Mouse (Mus musculus) lung, adult 18-20 months (tissue): Measurements from ENCODE around the gene Wscd2.

Source experiments
- DNase-seq, 2 experiments: peaks; one replicate each; pipeline ENCODE4 v3.0.0; 2022; ENCODE audit warnings: mixed read lengths in 2 of 2

The Wscd2 gene

DNA sequence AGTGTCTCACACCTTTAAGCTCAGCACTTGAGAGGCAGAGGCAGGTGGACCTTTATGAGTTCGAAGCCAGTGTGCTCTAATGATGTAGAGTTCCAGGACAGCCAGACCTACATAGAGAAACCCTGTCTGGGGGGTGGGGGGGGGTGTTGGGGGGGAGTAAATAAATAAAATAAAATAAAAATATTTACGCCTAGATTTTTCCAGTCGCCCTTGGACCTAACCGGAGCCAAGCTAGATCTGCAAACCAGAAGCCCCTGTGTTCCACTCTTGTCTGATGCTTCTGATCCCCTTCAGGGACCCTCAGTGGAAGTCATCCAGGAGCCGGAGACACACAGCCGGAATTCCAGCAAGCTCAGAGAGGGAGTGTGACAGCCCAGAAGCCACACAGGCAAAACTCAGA, at the start of gene Wscd2:
TSS of gene Wscd2 (plus strand) at position 301 of the 400 bp plus-strand sequence.
- no peak for DNase-seq

DNA sequence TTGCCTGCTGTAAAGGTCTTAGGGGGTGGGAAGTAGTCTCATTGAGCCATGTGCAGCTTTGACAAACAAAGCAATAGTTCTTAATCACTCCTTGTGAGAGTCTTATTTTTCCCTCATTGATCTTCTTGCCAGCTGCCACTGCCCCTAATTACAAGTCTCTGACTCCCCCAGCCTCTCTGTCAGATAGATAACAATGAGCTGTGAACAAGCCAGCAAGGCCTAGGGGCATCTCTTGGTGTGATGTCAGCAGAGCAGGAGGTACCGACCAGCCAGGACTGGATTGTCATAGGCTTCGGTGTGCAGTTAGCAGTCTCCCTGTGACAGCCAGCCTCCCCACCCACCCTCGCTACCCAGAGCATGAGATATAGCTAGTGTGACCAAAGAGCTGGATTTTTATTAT, 48.0 kb upstream of the Wscd2 start:
- no peak for DNase-seq

DNA sequence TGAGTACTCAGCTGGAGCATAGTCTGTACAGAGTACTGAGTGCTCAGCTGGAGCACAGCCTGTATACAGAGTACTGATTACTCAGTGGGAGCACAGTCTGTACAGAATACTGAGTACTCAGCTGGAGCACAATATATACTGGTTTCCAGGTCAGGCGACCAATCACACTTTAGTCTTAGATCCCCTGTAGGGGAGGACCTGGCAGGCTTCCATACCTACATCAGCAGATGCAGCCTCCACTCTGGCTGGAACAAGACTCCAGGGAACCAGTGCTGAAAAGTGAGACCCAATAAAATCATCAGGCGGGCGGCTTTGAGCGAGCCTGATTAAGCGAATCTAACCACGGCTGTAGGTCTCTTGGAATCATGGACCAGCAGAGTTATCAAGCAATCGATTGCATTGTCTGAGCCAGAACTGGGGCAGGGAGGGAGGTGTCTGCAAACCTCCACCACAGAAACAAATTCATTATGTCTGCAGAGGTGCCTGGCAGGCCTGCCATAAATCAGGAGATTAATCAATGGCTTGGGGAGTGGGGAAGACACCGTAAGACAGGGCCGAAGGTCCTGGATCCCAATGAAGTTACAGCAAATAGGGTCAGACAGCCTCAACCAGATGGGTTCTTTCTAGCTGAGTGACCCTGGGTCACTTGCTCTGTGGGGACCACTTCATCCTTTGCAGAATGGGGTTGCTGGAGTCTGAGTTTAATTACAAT, 42.0 kb upstream of the Wscd2 start:
- DNase-seq = no peak

DNA sequence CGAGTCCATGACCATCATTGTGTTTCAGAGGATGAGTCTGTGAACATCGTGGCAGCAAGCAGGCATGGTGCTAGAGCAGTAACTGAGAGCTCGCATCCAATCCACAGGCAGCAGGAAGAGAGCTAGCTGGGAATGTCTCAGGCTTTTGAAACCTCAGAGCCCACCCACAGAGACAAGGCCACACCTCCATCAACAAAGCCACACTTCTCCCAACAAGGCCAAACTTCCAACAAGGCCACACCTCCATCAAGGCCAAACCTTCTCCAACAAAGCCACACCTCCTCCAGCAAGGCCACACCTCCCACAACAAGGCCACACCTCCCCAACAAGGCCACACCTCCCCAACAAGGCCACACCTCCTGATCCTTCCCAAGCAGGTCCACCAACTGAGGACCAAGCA, 40.8 kb upstream of the Wscd2 start:
- no peak for DNase-seq

DNA sequence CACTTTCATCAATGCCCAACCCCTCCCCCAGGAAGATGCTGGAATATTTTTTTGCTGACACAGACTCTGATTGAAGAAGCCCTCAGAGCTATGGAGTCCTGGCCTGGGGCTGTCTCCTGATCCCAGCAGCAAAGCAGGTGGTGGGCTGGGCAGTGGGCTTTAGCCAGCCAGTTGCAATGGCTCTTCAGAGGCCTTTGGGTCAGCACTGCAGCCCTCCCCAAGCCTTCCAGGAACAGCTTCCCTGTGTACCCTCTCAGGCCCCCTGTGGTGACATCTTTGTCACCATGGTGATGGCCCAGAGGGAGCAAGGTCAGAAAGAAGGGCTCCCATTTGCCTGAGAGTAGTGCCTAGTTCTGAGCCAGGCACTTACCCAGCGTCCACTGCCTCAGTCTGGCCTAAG, 37.4 kb upstream of the Wscd2 start:
- DNase-seq = no peak

DNA sequence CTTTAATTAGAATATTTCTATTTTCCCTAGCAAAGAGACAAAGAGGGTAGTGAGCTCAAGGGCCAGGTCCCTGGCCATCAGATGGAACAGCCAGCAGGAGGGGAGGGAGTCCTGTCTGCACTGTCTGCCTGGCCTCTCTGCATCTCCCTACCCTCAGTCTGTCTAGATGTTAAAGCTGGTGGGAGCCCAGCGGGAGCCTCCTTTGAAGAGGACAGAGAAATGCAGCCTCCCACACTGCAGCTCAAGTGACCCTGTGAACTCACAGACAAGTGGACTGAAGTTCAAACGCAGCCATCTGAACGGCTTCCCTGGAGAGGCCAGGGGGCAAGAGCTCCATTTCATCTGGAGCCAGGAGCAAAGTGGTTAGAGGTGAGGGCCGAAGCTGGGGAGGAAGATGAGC, 36.8 kb upstream of the Wscd2 start:
- no peak for DNase-seq

DNA sequence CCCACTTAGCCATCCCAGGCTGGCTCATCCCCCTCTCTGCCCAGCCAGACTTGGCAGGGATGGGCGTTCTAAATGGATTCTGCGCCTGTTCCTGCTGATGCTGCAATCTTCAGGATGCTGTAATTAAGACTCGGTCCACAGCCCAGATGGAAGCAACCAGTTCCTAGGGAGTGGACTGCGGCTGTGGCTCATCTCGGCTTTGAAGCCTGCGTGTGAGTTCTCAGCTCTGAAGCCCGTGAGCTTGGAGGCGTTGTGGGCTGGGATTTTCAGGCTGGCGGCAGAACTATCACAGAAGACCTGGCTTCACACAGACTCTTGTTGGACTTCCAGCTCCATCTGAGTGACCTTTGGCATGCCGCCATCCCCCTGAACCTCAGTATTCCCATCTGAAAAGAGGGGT, 34.1 kb upstream of the Wscd2 start:
- DNase-seq = no peak

GRCm38 (mm10) chr5:113456756-113457155, 33.4 kb upstream of the Wscd2 start:
- DNase-seq = no peak

DNA sequence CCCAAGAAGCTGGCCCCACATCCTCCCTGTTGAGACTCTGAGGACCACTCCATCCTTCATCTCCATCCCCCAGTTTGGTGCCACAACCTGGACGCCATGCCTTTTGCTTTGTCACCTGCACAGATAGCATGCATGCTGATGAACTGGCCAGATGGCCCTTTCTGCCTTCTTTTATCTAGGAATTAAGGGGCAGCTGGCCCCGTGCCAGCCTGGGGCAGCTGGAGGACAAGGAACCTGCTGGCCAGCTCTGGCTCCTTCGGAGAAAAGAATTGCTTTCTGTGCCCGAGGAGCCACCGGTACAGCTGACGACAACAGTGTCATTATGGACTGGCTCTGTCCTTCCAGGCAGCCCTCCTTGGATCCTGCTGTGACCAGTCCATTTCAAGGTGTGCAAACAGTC, 32.9 kb upstream of the Wscd2 start:
- DNase-seq = no peak

DNA sequence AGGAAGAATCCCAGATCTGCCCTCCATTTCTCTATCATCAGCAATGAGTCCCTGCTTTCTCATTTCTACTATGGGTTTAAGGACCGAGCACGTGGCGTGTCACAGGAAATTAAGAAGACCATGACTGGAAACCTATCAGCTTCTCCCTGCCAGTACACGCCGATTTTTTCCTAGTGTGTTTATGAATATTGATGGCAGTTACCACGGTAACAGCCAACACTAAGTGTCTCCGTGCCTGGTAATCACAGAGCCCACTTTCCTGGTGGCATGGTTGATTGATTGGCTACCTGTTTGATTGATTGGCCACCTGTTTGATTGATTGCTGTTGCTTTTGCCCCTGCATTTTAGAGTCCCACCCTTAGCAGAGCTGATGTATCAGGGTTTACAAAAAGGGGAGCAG, 30.2 kb upstream of the Wscd2 start:
- no peak for DNase-seq

DNA sequence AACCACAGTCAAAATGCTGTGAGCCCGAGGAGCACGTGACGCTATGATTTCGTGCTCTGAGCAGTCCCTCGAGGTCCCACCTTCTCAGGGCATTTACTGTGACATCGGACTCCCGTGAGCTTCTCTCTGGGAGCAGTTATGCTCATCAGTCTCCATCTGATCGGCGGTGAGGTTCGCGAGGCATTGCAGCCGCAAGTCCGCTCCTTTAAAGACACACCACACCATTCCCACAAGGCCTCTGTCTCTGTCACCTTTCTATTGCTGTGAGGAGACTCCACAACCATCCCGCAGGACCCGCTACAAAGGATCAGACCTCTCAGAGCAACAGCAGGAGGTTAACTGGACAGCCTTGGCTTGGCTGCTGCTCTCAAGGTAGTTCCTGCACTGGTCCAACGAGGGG, 28.6 kb upstream of the Wscd2 start:
- no peak for DNase-seq

DNA sequence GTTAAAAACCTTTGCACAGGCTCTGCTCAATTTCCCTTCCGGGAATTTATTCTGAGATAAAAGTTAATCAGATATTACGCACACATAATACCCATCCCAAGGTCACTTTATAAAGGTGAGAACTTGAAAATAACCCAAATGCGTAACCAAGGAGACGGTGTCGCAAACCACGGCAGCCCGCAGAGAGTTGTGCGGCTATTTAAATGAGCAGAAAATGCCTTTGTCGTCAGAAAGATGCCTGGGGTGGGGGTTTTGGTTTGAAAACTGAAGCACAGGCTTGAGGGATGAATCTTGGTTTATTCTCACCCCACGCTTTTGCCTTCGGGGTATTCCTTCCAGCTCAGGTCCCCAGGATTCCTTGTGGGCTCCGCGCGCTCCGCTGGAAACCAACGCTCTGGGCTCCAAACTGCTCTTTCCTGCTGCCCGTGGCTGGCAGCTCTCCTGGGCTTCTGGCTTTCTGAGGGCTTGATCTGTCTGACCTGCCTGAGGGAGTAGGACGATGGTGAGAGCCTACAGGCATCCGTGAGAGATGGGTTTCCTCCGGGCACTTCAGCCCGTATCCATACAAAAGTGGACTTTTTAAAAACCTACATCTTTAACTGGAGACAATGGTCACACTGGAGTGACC, 28.0 kb upstream of the Wscd2 start:
- DNase-seq = no peak

- no peak for DNase-seq
These were observed 25.4 kb upstream of the Wscd2 start for GRCm38 (mm10) chr5:113464731-113465130.

- no peak for DNase-seq
These were observed 23.6 kb upstream of the Wscd2 start for GRCm38 (mm10) chr5:113466536-113466935.

GRCm38 (mm10) chr5:113467072-113467471, 23.1 kb upstream of the Wscd2 start:
- no peak for DNase-seq

DNA sequence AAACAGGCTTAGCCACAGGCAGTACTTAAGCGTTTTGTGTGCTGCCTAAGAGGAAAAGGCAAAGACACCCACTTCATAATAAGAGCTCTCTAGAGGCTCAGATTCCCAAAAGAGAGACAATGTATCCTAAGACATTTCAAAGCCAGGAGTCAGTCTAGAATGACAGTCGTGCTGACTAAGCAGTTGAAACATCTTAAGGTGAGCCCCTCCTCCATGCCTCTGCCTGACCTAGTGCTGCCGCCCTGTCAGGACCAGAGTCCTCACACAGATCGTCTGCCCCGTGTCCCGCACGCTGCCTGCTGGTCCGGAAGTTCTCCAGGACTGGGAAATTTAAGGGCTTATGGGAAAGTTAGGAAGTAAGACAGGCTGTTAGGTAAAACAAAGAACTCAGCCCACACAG, 22.4 kb upstream of the Wscd2 start:
- no peak for DNase-seq

DNA sequence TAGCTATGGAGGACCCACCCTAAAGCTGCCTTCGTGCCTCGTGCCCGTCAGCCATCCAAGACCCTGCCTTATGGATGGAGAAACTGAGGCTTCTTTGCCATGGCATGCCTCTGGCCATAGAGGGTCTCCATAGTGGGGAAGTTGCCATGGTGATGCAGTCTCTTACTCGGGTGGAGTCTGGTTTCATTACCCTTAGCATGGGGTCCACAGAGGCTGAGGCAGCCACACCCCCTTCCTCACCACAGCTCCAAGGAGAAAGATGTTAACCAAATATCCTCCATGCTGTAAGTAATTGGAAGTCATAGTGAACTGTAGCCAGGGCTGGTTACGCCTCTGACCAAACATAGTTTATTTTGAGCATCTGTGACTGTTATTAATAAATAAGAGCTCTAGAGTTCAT, 21.5 kb upstream of the Wscd2 start:
- DNase-seq = no peak

- no peak for DNase-seq
These were observed 20.9 kb upstream of the Wscd2 start for GRCm38 (mm10) chr5:113469231-113469630.

GRCm38 (mm10) chr5:113469826-113470225, 20.3 kb upstream of the Wscd2 start:
- DNase-seq = no peak

DNA sequence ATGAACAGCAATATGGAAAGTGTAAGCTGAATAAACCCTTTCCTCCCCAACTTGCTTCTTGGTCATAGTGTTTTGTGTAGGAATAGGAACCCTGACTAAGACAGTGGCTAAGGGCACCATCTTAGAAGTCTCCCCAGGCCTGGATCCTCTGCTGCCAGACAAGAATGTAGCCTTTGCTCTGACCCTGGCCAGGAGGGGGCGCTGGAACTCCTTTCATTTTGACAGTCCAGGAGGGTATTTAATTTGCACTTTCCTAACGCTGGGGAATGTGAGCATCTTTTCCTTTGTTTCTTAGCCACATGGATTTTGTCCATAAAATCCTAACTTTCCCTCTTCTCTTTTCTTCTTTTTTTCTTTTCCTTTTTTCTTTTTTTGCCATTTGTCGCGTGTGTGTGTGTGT, 18.7 kb upstream of the Wscd2 start:
- DNase-seq = peak; percentile 47 to 51

GRCm38 (mm10) chr5:113472339-113472738, 17.8 kb upstream of the Wscd2 start:
- DNase-seq = no peak

DNA sequence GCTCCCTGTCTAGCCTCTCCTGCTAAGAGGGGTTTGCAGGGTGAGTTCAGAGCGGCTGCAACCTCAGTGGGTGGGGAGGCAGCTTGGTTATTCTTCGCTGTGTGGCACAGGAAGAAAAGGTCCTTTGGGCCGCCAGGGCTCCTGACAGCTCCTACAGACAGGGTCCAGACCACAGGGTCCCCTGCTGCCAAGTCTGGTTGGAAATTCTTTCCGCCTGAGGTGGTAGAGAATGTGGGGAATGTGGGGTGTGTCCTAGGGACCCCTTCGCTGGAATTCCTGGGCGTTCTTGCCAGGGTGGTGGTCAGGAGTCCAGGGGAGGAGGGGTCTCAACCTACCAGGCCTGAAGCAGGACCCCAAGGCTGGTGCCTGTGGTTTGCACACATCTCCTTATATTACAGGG, 13.3 kb upstream of the Wscd2 start:
- DNase-seq = no peak

DNA sequence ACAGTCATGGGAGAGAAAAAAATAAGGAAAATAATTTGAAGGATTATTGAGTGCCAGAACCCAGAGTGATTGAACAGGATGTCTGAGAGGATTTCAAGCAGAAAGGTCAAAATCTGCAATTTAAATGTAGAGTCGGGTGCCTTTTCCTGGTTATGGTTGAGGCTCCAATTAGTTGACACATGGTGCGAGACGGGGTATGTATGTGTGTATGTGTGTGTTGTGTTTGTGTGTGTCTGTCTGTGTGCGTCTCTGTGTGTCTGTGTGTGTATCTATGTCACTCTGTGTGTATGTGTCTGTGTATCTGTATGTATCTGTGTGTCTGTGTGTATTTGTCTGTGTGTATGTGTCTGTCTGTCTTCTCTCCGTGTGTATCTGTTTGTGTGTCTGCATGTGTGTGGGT, 11.1 kb upstream of the Wscd2 start:
- DNase-seq = no peak

DNA sequence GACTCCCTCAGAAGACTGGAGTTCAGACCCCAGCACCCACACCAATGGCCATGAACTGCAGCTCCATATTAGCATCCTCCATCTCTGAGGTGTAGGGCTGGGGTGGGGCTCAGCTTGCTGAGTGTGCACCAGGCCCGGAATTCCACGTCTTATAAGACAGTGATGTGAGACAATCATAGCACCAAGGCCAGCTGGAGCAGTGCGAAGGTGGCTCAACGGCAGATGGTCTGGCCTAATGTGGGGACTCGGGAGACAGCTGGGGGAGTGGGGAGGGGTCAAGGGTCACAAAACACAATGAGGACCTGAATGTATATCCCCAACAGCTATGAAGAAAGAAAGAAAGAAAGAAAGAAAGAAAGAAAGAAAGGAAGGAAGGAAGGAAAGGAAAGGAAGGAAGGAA, 9.7 kb upstream of the Wscd2 start:
- DNase-seq = no peak

DNA sequence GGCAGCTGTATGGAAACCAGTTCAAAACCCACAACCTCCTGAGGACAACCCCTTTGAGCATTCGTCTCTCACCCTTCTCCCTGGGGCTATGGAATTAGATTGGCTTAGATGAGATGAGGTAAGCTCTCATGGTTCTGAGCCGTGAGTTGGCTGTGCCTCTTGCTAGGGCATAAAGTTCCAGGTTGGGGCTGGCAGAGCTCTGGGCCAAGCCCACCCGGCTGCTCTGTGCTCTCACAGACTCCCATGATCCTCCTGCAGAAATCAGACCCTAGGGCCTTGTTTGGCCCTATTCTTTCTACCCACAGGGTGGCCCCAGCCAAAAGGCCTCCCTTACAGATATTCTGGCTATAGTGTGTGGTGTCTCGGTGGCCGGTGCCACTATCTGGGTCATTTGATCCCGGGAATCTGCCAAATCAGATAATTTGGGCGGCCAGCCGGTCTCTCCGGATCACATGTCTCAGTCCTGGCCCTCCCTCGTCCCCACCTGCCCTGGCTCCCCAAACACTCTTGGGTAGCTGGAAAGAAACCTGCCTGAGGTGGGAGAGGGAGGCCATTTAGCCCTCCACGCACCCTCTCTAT, 4.5 kb upstream of the Wscd2 start:
- no peak for DNase-seq
